In genomic region chr4:135570152-135571036, GRCm38 (mm10) we compare ENCODE assay signal across 8 mouse cellular contexts. TPM values are rescaled to one million over a fixed set of nuclear protein-coding genes. Genes with fewer than 3 reads are reported as not detected.
A peak's percentile ranks its signal among the peaks of the same experiment; 100 is the strongest.
DNase-seq lines count a peak whose midpoint lies in the region; ATAC-seq lines count a peak whose summit lies in the region.

No protein-coding gene starts in this region.

- no peaks in the 10 kb centered on the region for H3K36me3 ChIP-seq in hindbrain, embryonic 15.5 days
- no peaks in the 10 kb centered on the region for H3K36me3 ChIP-seq in liver, embryonic 12.5 days
- no peaks in the 10 kb centered on the region for H3K36me3 ChIP-seq in neural tube, embryonic 12.5 days

- no peak overlapping the region for H3K27ac ChIP-seq in hindbrain, embryonic 15.5 days (replicated peaks)
- no peak overlapping the region for H3K27ac ChIP-seq in liver, embryonic 12.5 days
- H3K27ac ChIP-seq in neural tube, embryonic 12.5 days = no peak overlapping the region

- peaks cover 40% of the 10 kb centered on the region for H3K27me3 ChIP-seq in hindbrain, embryonic 15.5 days
- H3K27me3 ChIP-seq in liver, embryonic 12.5 days (replicated peaks) = peaks cover 94% of the 10 kb centered on the region
- peaks cover 68% of the 10 kb centered on the region for H3K27me3 ChIP-seq in neural tube, embryonic 12.5 days (replicated peaks)

- H3K4me3 ChIP-seq in hindbrain, embryonic 15.5 days = peak overlapping the region; percentile 36
- peak overlapping the region; percentile 38 for H3K4me3 ChIP-seq in liver, embryonic 12.5 days
- H3K4me3 ChIP-seq in neural tube, embryonic 12.5 days = peak overlapping the region; percentile 24

- peaks cover 49% of the 10 kb centered on the region for H3K4me1 ChIP-seq in hindbrain, embryonic 15.5 days (replicated peaks)
- H3K4me1 ChIP-seq in liver, embryonic 12.5 days = peaks cover 27% of the 10 kb centered on the region
- H3K4me1 ChIP-seq in neural tube, embryonic 12.5 days = peaks cover 44% of the 10 kb centered on the region

- DNase-seq in right cerebral cortex, postnatal 10 days (ENCODE audit: low spot score in 2 of 2) = peak; percentile 35 to 36
- DNase-seq in right cerebral cortex, postnatal 36 days (ENCODE audit: low spot score in 2 of 2) = no peak
- DNase-seq in embryo, embryonic 9.5 days (ENCODE audit: extremely low spot score) = peak; percentile 64
- DNase-seq in frontal cortex, postnatal 36 days (ENCODE audit: low spot score in 2 of 2) = no peak

- H3K9me3 ChIP-seq in hindbrain, embryonic 15.5 days = no peaks in the 10 kb centered on the region
- H3K9me3 ChIP-seq in liver, embryonic 12.5 days (replicated peaks) = no peaks in the 10 kb centered on the region
- H3K9me3 ChIP-seq in neural tube, embryonic 12.5 days = no peaks in the 10 kb centered on the region

- 11% methylated on average over 32 of the region's 32 CpGs for WGBS in hindbrain, embryonic 15.5 days
- 12% methylated on average over 32 of the region's 32 CpGs for WGBS in liver, embryonic 12.5 days (ENCODE audit: insufficient replicate concordance)
- WGBS in neural tube, embryonic 12.5 days = 9% methylated on average over 32 of the region's 32 CpGs

- peak overlapping the region; percentile 60 for H3K4me2 ChIP-seq in hindbrain, embryonic 15.5 days
- H3K4me2 ChIP-seq in liver, embryonic 12.5 days = peak overlapping the region; percentile 57
- H3K4me2 ChIP-seq in neural tube, embryonic 12.5 days (replicated peaks) = peak overlapping the region; percentile 61

- H3K9ac ChIP-seq in hindbrain, embryonic 15.5 days = no peak overlapping the region
- 0 out of 2 replicates have a peak overlapping the region, but pooled peaks have one; percentile 19 for H3K9ac ChIP-seq in liver, embryonic 12.5 days
- H3K9ac ChIP-seq in neural tube, embryonic 12.5 days = no peak overlapping the region

- no peak for ATAC-seq in hindbrain, embryonic 15.5 days (ENCODE audit: low FRiP score, low read depth)
- ATAC-seq in liver, embryonic 12.5 days = 0 out of 2 replicates have a peak, but pooled peaks have one; percentile 35
- ATAC-seq in neural tube, embryonic 12.5 days (ENCODE audit: low FRiP score, low read depth) = peak; percentile 54; the same call in 1 of the 2 replicates
- no peak for ATAC-seq in erythroblast, adult 5-6 weeks (replicated peaks; ENCODE audit: low FRiP score, poor library complexity, severe bottlenecking)

RNA-seq across cellular contexts. Expression of gene Grhl3, which starts 3.0 kb away (rescaled TPM):
- 1.1 and 1.8 TPM in 2 replicates for polyA plus RNA-seq in hindbrain, embryonic 15.5 days (2015; fragmentation: Nextera tagmentation; extraction: Ambion mirVana)
- 1.0 and 1.1 TPM in 2 replicates for polyA plus RNA-seq in liver, embryonic 12.5 days (2016; fragmentation: Nextera tagmentation; extraction: Ambion mirVana)
- 1.8 and 1.9 TPM in 2 replicates for polyA plus RNA-seq in neural tube, embryonic 12.5 days (2016; fragmentation: Nextera tagmentation; extraction: Ambion mirVana)
- not detected in 2 replicates for total RNA-seq in erythroblast, adult 5-6 weeks (2015; ENCODE audit: low replicate concordance)
- not detected in 2 replicates for total RNA-seq in erythroblast, adult 5-6 weeks (2017; ENCODE audit: low replicate concordance)

Comparison
In these comparisons a context has a peak if more than half of its experiments do, and no peak if none do; other contexts are left out.
1. DNase-seq: peak in right cerebral cortex, postnatal 10 days (2 of 2) and embryo, embryonic 9.5 days (single experiment); none in right cerebral cortex, postnatal 36 days (0 of 2) and frontal cortex, postnatal 36 days (0 of 2).
2. ATAC-seq: peak in liver, embryonic 12.5 days (single experiment) and neural tube, embryonic 12.5 days (single experiment); none in hindbrain, embryonic 15.5 days (single experiment) and erythroblast, adult 5-6 weeks (single experiment).
3. Peak in every context shown above with its lines, with median percentiles within 50 percentile points of each other: H3K4me2 ChIP-seq and H3K4me3 ChIP-seq.